ENCODE assay signal across 9 mouse cellular contexts in genomic region chr14:31194891-31195513, GRCm38 (mm10). TPM values are rescaled to one million over a fixed set of nuclear protein-coding genes. Genes with fewer than 3 reads are reported as not detected.
A peak's percentile ranks its signal among the peaks of the same experiment; 100 is the strongest.
DNase-seq lines count a peak whose midpoint lies in the region; ATAC-seq lines count a peak whose summit lies in the region.
"Had no signal": no experiment of that assay in that cellular context is flagged by ENCODE, and none has a peak within 500 bp of the region (broad histone marks: within the 10 kb centered on the region; RNA-seq: fewer than 3 reads in every experiment).

No protein-coding gene starts in this region.

- H3K4me1 ChIP-seq in hindbrain, embryonic 16.5 days (ENCODE audit: control insufficient read depth, insufficient read depth, low read depth, low read length), result peaks cover 8% of the 10 kb centered on the region; the same call in 1 of the 2 replicates

- H3K27me3 ChIP-seq in hindbrain, embryonic 16.5 days (replicated peaks; ENCODE audit: control insufficient read depth, insufficient read depth, low read length), result no peaks in the 10 kb centered on the region
- H3K27me3 ChIP-seq: hindbrain, embryonic 15.5 days had no signal

- H3K9me3 ChIP-seq in hindbrain, embryonic 16.5 days (ENCODE audit: control insufficient read depth, low read length), result no peaks in the 10 kb centered on the region
- H3K9me3 ChIP-seq: hindbrain, embryonic 15.5 days had no signal

- 73% methylated on average over 14 of the region's 14 CpGs for WGBS in hindbrain, embryonic 16.5 days

- ATAC-seq in hindbrain, embryonic 16.5 days, result no peak

- no peak overlapping the region for H3K4me3 ChIP-seq in hindbrain, embryonic 16.5 days (ENCODE audit: low read length)
- H3K4me3 ChIP-seq: hindbrain, embryonic 15.5 days had no signal

- no peak overlapping the region for H3K27ac ChIP-seq in hindbrain, embryonic 16.5 days (ENCODE audit: low read depth, low read length)
- H3K27ac ChIP-seq: hindbrain, embryonic 15.5 days had no signal

- peak; percentile 56 for DNase-seq in layer of hippocampus, adult 9-11 months
- no peak for DNase-seq in layer of hippocampus, adult 11-12 months (ENCODE audit: low spot score)
- peak; percentile 74 for DNase-seq in cerebellum, adult 11-12 months
- peak; percentile 90 to 93 for DNase-seq in heart, adult 9 months (ENCODE audit: low spot score in 2 of 2)
- DNase-seq in kidney, postnatal 4 days, result peak; percentile 54 to 73
- DNase-seq in ovary, adult 18-20 months (ENCODE audit: low spot score), result peak; percentile 81
- DNase-seq in spleen, postnatal 4 days (ENCODE audit: low spot score in 2 of 2), result no peak

- H3K4me2 ChIP-seq in hindbrain, embryonic 16.5 days (ENCODE audit: low read length), result no peak overlapping the region
- H3K4me2 ChIP-seq: hindbrain, embryonic 15.5 days had no signal

- no peak overlapping the region for H3K9ac ChIP-seq in hindbrain, embryonic 16.5 days (ENCODE audit: low read depth, low read length)
- H3K9ac ChIP-seq: hindbrain, embryonic 15.5 days had no signal

- peaks cover 47% of the 10 kb centered on the region for H3K36me3 ChIP-seq in hindbrain, embryonic 16.5 days (ENCODE audit: control insufficient read depth, insufficient read depth, low read length)

RNA-seq across cellular contexts. Expression of gene Tnnc1, which starts 13.1 kb away (rescaled TPM):
- polyA plus RNA-seq in hindbrain, embryonic 16.5 days (2015; fragmentation: Nextera tagmentation; extraction: Ambion mirVana), result 2.3 and 15.0 TPM in 2 replicates

RNA-seq across cellular contexts. Expression of gene Nisch, which starts 21.7 kb away (rescaled TPM):
- 304 and 382 TPM in 2 replicates for polyA plus RNA-seq in hindbrain, embryonic 16.5 days (2015; fragmentation: Nextera tagmentation; extraction: Ambion mirVana)

RNA-seq across cellular contexts. Expression of gene Sema3g, which starts 22.7 kb away (rescaled TPM):
- 0.61 and 0.66 TPM in 2 replicates for polyA plus RNA-seq in hindbrain, embryonic 16.5 days (2015; fragmentation: Nextera tagmentation; extraction: Ambion mirVana)

RNA-seq across cellular contexts. Expression of gene Stab1, which starts 26.6 kb away (rescaled TPM):
- polyA plus RNA-seq in hindbrain, embryonic 16.5 days (2015; fragmentation: Nextera tagmentation; extraction: Ambion mirVana), result 13.5 and 17.5 TPM in 2 replicates

RNA-seq across cellular contexts. Expression of gene Phf7, which starts 56.1 kb away (rescaled TPM):
- 7.8 and 9.8 TPM in 2 replicates for polyA plus RNA-seq in hindbrain, embryonic 16.5 days (2015; fragmentation: Nextera tagmentation; extraction: Ambion mirVana)

Comparison
In these comparisons a context has a peak if more than half of its experiments do, and no peak if none do; other contexts are left out.
1. DNase-seq: peak in layer of hippocampus, adult 9-11 months (single experiment), cerebellum, adult 11-12 months (single experiment), heart, adult 9 months (2 of 2), kidney, postnatal 4 days (2 of 2) and ovary, adult 18-20 months (single experiment); none in layer of hippocampus, adult 11-12 months (single experiment) and spleen, postnatal 4 days (0 of 2).